Mouse (Mus musculus) embryo, embryonic 10.5 days (tissue): Measurements from ENCODE around the gene Ctps2.

Experiments used
- DNase-seq: peaks from one replicate; pipeline ENCODE4 v3.0.0-alpha.2; 2015; ENCODE audit warnings: low spot score

The Ctps2 gene

GRCm38 (mm10) chrX:162900938-162901337 lies at the start of gene Ctps2:
Gene Ctps2 (plus strand): TSS chrX:162901238.
- DNase-seq, result no peak

- no peak for DNase-seq
These were observed 32.6 kb upstream of the Ctps2 start for GRCm38 (mm10) chrX:162868294-162868965.

- peak; percentile 38 for DNase-seq
These were observed 29.1 kb upstream of the Ctps2 start for GRCm38 (mm10) chrX:162871734-162872517.

GRCm38 (mm10) chrX:162873761-162874160 lies 27.3 kb upstream of the Ctps2 start:
- DNase-seq, result no peak

DNA sequence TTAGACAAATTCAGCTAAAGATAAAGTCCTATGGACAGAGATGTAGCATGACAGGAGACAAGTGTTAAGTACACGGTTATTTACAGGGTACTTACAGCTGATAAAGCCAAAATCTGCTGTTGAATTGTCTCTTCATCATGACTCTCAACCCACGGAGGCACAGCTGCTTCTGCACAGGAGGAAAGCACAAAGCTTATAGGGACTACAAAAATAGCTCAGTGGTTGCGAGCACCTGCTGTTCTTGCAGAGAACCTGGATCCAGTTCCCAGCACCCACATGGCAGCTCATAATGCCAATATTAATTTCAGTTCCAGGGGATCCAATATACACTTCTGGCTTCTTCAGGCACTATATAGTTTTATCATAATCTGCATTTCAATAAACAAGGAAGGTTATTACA lies 22.8 kb upstream of the Ctps2 start:
- no peak for DNase-seq

DNA sequence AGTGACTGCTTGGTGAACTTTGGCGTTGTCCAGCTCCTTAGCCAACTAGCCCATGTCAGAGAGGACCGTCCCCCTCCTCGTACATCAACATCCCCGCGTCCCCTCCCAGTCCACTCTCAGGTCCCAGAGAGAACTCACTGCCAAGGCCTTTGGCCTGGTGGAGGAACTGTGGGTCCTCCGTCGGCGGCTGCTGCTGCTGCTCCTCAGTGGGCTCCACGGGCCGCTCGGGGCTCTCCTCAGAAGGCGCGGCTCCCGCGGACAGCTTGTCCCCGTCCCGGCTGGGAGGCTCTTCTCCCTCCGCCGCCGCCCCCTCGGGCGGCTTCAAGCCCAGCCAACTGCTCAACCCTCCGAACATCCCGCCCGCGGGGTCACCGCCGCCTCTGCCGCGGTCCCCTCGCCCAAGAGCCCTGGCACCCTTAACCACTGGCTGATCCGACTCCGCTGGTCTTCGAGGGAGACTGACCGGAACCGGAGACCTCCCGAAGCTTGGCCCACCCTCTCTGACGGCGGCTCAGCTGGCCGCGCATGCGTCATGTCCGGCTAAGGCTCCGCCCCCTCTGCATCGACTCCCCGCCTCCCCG lies 13.0 kb upstream of the Ctps2 start, which contains the start of gene Syap1:
TSS of gene Syap1 (minus strand) at position 517 of the 581 bp plus-strand sequence.
- peak; percentile 82 for DNase-seq

GRCm38 (mm10) chrX:162888575-162889223 lies 12.3 kb upstream of the Ctps2 start:
- DNase-seq, result peak; percentile 13

GRCm38 (mm10) chrX:162901371-162902039 lies 467 bp downstream of the Ctps2 start:
- peak; percentile 59 for DNase-seq

GRCm38 (mm10) chrX:162902040-162902734 lies 1.1 kb downstream of the Ctps2 start:
- peak; percentile 39 for DNase-seq

- no peak for DNase-seq
These were observed 6.5 kb downstream of the Ctps2 start for GRCm38 (mm10) chrX:162907554-162907953.

DNA sequence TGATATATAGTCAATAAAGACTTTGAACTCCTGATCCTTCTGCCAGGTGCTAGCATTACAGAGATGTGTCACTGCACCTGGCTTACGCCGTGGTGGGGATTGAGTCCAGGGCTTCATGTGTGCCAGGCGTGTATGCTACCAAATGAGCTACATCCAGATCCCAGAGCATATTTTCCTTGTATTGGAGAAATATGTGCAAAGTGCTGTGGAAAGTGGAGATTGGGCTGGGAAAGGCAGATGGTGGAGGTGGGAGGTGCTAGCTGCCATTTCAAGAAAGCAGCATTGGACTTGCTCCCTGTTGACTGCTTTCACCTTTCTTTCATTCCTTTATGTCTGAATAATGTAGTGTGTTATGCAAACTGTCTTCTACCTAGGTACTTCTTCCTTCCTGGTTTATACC lies 12.6 kb downstream of the Ctps2 start:
- no peak for DNase-seq

DNA sequence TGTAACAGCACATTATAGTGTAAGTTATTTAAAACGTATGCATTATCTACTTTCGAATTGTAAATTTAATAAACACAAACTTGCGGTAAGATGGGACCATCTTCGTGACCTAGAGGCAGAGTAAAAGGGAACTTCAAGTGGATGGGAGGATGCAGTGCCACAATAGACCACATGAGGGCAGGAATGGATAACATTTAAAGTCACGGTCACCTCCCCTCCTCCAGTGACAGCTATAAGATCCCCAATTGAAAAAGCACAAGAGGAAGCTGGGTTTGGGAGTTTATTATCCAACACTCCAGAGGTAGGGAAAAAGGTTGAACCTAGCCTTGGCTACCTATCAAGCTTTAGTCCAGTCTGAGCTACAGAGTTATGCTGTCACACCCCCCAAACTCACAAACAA lies 14.7 kb downstream of the Ctps2 start:
- peak; percentile 72 for DNase-seq

GRCm38 (mm10) chrX:162921487-162922125 lies 20.6 kb downstream of the Ctps2 start:
- DNase-seq, result no peak

GRCm38 (mm10) chrX:162931467-162931866 lies 30.4 kb downstream of the Ctps2 start:
- DNase-seq, result no peak

DNA sequence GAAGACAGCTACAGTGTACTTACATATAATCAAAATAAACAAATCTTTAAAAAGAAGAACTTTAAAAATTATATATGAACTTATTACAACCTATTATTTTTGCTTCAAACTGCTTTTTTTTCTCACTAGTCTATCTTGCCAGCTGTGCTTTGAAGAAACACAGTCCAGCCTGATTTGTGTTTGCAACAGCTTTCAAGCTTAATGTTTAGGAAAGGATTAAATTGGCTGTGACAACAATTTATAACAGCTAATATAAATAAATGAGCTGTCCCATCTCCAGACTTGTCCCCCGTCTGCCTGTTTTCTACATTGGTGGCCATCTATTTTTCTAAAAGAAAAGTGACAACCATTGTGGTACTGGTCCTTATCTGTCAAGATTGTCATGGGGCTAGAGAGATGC lies 41.0 kb downstream of the Ctps2 start:
- no peak for DNase-seq

GRCm38 (mm10) chrX:162949811-162950439 lies 48.9 kb downstream of the Ctps2 start:
- peak; percentile 65 for DNase-seq

DNA sequence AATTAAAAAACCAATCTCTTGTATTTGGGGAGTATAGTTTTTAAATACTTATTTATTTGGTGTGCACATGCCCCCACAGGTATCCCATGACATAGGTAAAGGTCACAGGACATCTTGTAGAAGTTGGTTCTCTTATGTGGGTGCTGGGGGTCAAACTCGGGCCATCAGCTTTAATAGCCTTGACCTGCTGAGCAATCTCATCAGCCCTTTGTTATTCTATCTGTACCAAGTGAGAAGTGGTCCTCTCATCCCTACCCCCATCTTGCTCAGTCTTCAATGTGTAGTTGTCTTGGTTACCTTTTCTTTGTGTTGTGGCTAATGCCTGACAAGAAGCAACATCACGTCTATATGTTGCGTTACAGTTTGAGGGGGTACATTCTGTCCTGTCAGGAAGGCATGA lies 56.9 kb downstream of the Ctps2 start:
- no peak for DNase-seq

DNA sequence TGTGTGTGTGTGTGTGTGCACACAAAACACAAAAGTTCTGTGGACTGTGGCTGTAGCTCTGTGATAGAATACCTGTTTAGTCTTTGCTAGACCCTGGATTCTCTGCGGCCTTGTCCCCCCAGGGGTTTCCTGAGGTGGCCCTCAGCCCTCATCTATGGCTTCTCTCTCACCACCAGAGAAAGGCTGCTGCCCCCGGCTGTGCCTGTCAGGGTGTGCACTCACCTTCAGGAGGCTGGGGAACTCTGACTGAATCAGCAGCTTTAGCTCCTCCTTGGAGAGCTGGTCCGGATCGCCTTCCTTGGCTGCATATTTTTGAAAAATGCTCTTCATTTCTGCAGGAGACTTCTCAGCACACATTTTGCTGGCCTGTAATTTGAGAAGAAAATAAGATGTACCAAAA lies 62.8 kb downstream of the Ctps2 start:
- DNase-seq, result no peak

- DNase-seq, result no peak
These were observed 63.3 kb downstream of the Ctps2 start, which contains the start of gene S100g for GRCm38 (mm10) chrX:162964383-162964782. Gene S100g (minus strand): TSS chrX:162964599.

DNA sequence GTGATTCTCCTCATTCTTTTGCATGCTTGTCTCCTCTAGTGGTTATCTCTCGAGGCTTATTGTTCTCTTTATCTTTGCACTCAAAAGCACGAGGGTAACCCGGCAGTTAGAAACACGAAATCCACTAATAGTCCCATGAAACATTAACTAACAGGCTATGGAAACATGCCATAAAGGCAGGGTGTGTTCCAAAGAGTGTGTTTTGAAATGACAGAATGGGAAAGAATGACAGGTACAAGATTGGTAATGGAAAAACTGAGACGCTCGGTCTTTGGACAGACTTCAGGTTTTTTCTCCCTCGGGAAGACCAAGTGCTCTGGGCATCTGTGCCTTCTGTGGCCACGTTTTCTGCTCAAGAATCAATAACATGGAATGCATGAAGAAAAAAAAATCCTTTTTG lies 66.4 kb downstream of the Ctps2 start:
- DNase-seq, result no peak
